Mouse (Mus musculus) CH12.LX (cell line): ENCODE measurements around the gene Dclk2.

Experiments
- JUND ChIP-seq: conservative IDR thresholded peaks from 2 replicates; pipeline ENCODE4 v1.6.1; 2011; ENCODE audit warnings: low read depth, low read length, improper control_type of control experiment
- POLR2A ChIP-seq: IDR thresholded peaks from 2 replicates; pipeline ENCODE4 v1.6.1; 2011; ENCODE audit warnings: low read depth, mild to moderate bottlenecking, improper control_type of control experiment, low read length
- POLR2AphosphoS2 ChIP-seq: IDR thresholded peaks from 2 replicates; pipeline ENCODE4 v1.6.1; 2011; ENCODE audit warnings: low read depth, low read length, improper control_type of control experiment
- TBP ChIP-seq: conservative IDR thresholded peaks from 2 replicates; pipeline ENCODE4 v1.6.1; 2011; ENCODE audit warnings: low read depth, low read length, improper control_type of control experiment
- UBTF ChIP-seq: IDR thresholded peaks from 2 replicates; pipeline ENCODE4 v1.6.1; 2012; ENCODE audit warnings: low read depth, mild to moderate bottlenecking, inconsistent platforms, low read length, improper control_type of control experiment, moderate library complexity

- no peak for TF ChIP-seq TBP
- TF ChIP-seq POLR2AphosphoS2, result no peak
- no peak for TF ChIP-seq JUND
- TF ChIP-seq POLR2A, result no peak
- no peak for TF ChIP-seq UBTF
Observed at GRCm38 (mm10) chr3:86810908-86811307, 109.7 kb downstream of the Dclk2 start.
